Mouse (Mus musculus) stomach, embryonic 14.5 days (tissue): ENCODE measurements around the gene Bcas3. TPM values are rescaled to one million over a fixed set of nuclear protein-coding genes. Genes with fewer than 3 reads are reported as not detected.

Experiments used
- ATAC-seq: fragments of 200-750 bp; cut with Nextera tagmentation; 2 replicates; pipeline ENCODE4 v1.8.0; 2017; ENCODE audit warnings: low read depth, moderate TSS enrichment; ENCODE audit not compliant: insufficient number of reproducible peaks, insufficient read depth, low FRiP score
- H3K27ac ChIP-seq: fragments of 300-500 bp; sonication (generic); 2 replicates; pipeline ENCODE4 v1.5.1; 2014; ENCODE audit warnings: mild to moderate bottlenecking, low read length, moderate library complexity, mixed read lengths
- H3K27me3 ChIP-seq: fragments of 300-500 bp; sonication (generic); 2 replicates; pipeline ENCODE4 v1.6.1; 2014; ENCODE audit warnings: low read length, control low read depth, mixed read lengths; ENCODE audit not compliant: control insufficient read depth, insufficient read depth
- H3K36me3 ChIP-seq: fragments of 300-500 bp; sonication (generic); 2 replicates; pipeline ENCODE4 v1.6.1; 2014; ENCODE audit warnings: mild to moderate bottlenecking, control low read depth, low read length, moderate library complexity, mixed read lengths; ENCODE audit not compliant: control insufficient read depth, insufficient read depth
- H3K4me1 ChIP-seq: fragments of 300-500 bp; sonication (generic); 2 replicates; pipeline ENCODE4 v1.6.1; 2014; ENCODE audit warnings: low read length, control low read depth, mixed read lengths; ENCODE audit not compliant: control insufficient read depth, insufficient read depth
- H3K4me2 ChIP-seq: fragments of 300-500 bp; sonication (generic); replicated peaks from 2 replicates; pipeline ENCODE4 v1.6.1; 2014; ENCODE audit warnings: low read depth, low read length, control low read depth
- H3K4me3 ChIP-seq: fragments of 300-500 bp; sonication (generic); 2 replicates; pipeline ENCODE4 v1.5.1; 2014; ENCODE audit warnings: low read depth, low read length, control low read depth
- H3K9ac ChIP-seq: fragments of 300-500 bp; sonication (generic); replicated peaks from 2 replicates; pipeline ENCODE4 v1.6.1; 2014; ENCODE audit warnings: low read depth, mild to moderate bottlenecking, control low read depth, low read length, moderate library complexity, mixed read lengths
- H3K9me3 ChIP-seq: fragments of 300-500 bp; sonication (generic); 2 replicates; pipeline ENCODE4 v1.6.1; 2016; ENCODE audit warnings: low read depth, low read length, control low read depth; ENCODE audit not compliant: control insufficient read depth
- WGBS: fragments of 180-500 bp; shearing (Covaris S2); extraction: QIAGEN DNeasy Blood & Tissue Kit; methylation state at CpG from one replicate; pipeline ENCODE4 v1.1.7; 2014; 5-methylcytosine and 5-hydroxymethylcytosine counted together
- polyA plus RNA-seq: library from polyadenylated mRNA; unstranded; fragments of >200 nt; fragmentation: Nextera tagmentation; extraction: Ambion mirVana; gene quantifications from 2 replicates; pipeline ENCODE4 v1.2.1, GENCODE M21; 2014

Gene Bcas3
- polyA plus RNA-seq, 1 experiment from 2014 or later: 20.4 TPM

GRCm38 (mm10) chr11:85734317-85735211 is 381.6 kb downstream of the Bcas3 start:
- H3K9ac ChIP-seq: no peak overlapping the region
- no peaks in the 10 kb centered on the region for H3K27me3 ChIP-seq
- ATAC-seq: no peak
- 61% methylated on average over 7 of the region's 7 CpGs for WGBS
- H3K36me3 ChIP-seq: no peaks in the 10 kb centered on the region
- H3K4me2 ChIP-seq: no peak overlapping the region
- H3K4me1 ChIP-seq: peaks cover 29% of the 10 kb centered on the region
- H3K4me3 ChIP-seq: no peak overlapping the region
- H3K9me3 ChIP-seq: no peaks in the 10 kb centered on the region
- H3K27ac ChIP-seq: no peak overlapping the region

- 13% methylated on average over 9 of the region's 9 CpGs for WGBS
- Histone ChIP-seq H3K36me3 (no peaks in the 10 kb centered on the region), H3K9me3 (no peaks in the 10 kb centered on the region), H3K27ac (peak overlapping the region; percentile 46; the same call in 1 of the 2 replicates), H3K9ac (no peak overlapping the region), H3K4me2 (no peak overlapping the region), H3K4me1 (peaks cover 38% of the 10 kb centered on the region), H3K27me3 (no peaks in the 10 kb centered on the region), H3K4me3 (no peak overlapping the region)
- ATAC-seq: peak; percentile 83; the same call in 1 of the 2 replicates
Measured at GRCm38 (mm10) chr11:85737227-85737626, 384.3 kb downstream of the Bcas3 start.

GRCm38 (mm10) chr11:85737893-85738292 is 384.9 kb downstream of the Bcas3 start:
- Histone ChIP-seq H3K4me3 (no peak overlapping the region), H3K27ac (peak overlapping the region; percentile 68; the same call in 1 of the 2 replicates), H3K4me1 (peaks cover 38% of the 10 kb centered on the region), H3K9me3 (no peaks in the 10 kb centered on the region), H3K36me3 (no peaks in the 10 kb centered on the region), H3K9ac (no peak overlapping the region), H3K27me3 (no peaks in the 10 kb centered on the region), H3K4me2 (no peak overlapping the region)
- ATAC-seq: no peak
- 31% methylated on average over 3 of the region's 3 CpGs for WGBS

GRCm38 (mm10) chr11:85738585-85738984 is 385.6 kb downstream of the Bcas3 start:
- no peak overlapping the region for H3K4me3 ChIP-seq
- no peak overlapping the region for H3K4me2 ChIP-seq
- no peak overlapping the region; the same call in 1 of the 2 replicates for H3K27ac ChIP-seq
- WGBS: 52% methylated on average over 5 of the region's 5 CpGs
- H3K4me1 ChIP-seq: peaks cover 38% of the 10 kb centered on the region
- no peaks in the 10 kb centered on the region for H3K36me3 ChIP-seq
- H3K9me3 ChIP-seq: no peaks in the 10 kb centered on the region
- no peak overlapping the region for H3K9ac ChIP-seq
- no peak for ATAC-seq
- no peaks in the 10 kb centered on the region for H3K27me3 ChIP-seq

GRCm38 (mm10) chr11:85739266-85739977 is 386.5 kb downstream of the Bcas3 start:
- 35% methylated on average over 6 of the region's 6 CpGs for WGBS

GRCm38 (mm10) chr11:85746373-85746772 is 393.4 kb downstream of the Bcas3 start:
- Histone ChIP-seq H3K9ac (no peak overlapping the region), H3K4me2 (no peak overlapping the region), H3K27me3 (no peaks in the 10 kb centered on the region), H3K4me3 (no peak overlapping the region), H3K36me3 (no peaks in the 10 kb centered on the region), H3K9me3 (no peaks in the 10 kb centered on the region), H3K4me1 (0 out of 2 replicates have a peak, but pooled peaks cover 4% of the 10 kb centered on the region), H3K27ac (no peak overlapping the region)
- WGBS: 55% methylated on average over 7 of the region's 7 CpGs
- no peak for ATAC-seq

More at GRCm38 (mm10) chr11:85739266-85739977, 386.5 kb downstream of the Bcas3 start:
- Histone ChIP-seq H3K4me3 (no peak overlapping the region), H3K27ac (peak overlapping the region; percentile 50; the same call in 1 of the 2 replicates), H3K4me2 (no peak overlapping the region), H3K36me3 (no peaks in the 10 kb centered on the region), H3K9me3 (no peaks in the 10 kb centered on the region), H3K27me3 (no peaks in the 10 kb centered on the region), H3K4me1 (peaks cover 38% of the 10 kb centered on the region), H3K9ac (no peak overlapping the region)
- peak; percentile 31; the same call in 1 of the 2 replicates for ATAC-seq

- Histone ChIP-seq H3K9ac (no peak overlapping the region), H3K27ac (no peak overlapping the region), H3K4me3 (no peak overlapping the region), H3K9me3 (no peaks in the 10 kb centered on the region), H3K4me2 (no peak overlapping the region), H3K36me3 (no peaks in the 10 kb centered on the region), H3K27me3 (no peaks in the 10 kb centered on the region), H3K4me1 (0 out of 2 replicates have a peak, but pooled peaks cover 4% of the 10 kb centered on the region)
- ATAC-seq: no peak
- 92% methylated on average over 2 of the region's 2 CpGs for WGBS
Measured at GRCm38 (mm10) chr11:85748891-85749290, 395.9 kb downstream of the Bcas3 start.

GRCm38 (mm10) chr11:85751171-85751570 is 398.2 kb downstream of the Bcas3 start:
- Histone ChIP-seq H3K9ac (no peak overlapping the region), H3K9me3 (no peaks in the 10 kb centered on the region), H3K4me1 (peaks cover 13% of the 10 kb centered on the region), H3K27ac (no peak overlapping the region), H3K4me3 (no peak overlapping the region), H3K36me3 (no peaks in the 10 kb centered on the region), H3K27me3 (no peaks in the 10 kb centered on the region), H3K4me2 (no peak overlapping the region)
- 48% methylated on average over 11 of the region's 11 CpGs for WGBS
- no peak for ATAC-seq
